Mouse (Mus musculus) CH12.LX (cell line): Measurements from ENCODE around the gene Ybx3. TPM values are rescaled to one million over a fixed set of nuclear protein-coding genes. Genes with fewer than 3 reads are reported as not detected.

Experiments
- DNase-seq: peaks from one replicate; pipeline ENCODE4 v3.0.0-alpha.2; 2013; ENCODE audit errors: extremely low read depth
- H3K27ac ChIP-seq: 2 replicates; pipeline ENCODE4 v1.5.1; 2012; ENCODE audit warnings: low read depth, mild to moderate bottlenecking, control low read depth, moderate library complexity; ENCODE audit not compliant: insufficient read depth
- H3K27me3 ChIP-seq: replicated peaks from 2 replicates; pipeline ENCODE3; 2012; ENCODE audit warnings: inconsistent platforms
- H3K36me3 ChIP-seq, 2 experiments: replicated peaks in 1 of 2; 2 replicates each; pipeline versions ENCODE3 to v1.6.1; 2012; ENCODE audit warnings: inconsistent platforms in 1 of 2, low read length in 1 of 2, mild to moderate bottlenecking in 1 of 2, mixed read lengths in 1 of 2, moderate library complexity in 1 of 2; ENCODE audit not compliant: control insufficient read depth in 1 of 2, insufficient read depth in 1 of 2
- H3K4me1 ChIP-seq, 2 experiments: 2 replicates each; pipeline ENCODE4 v1.6.1; 2012; ENCODE audit warnings: inconsistent platforms in 1 of 2, moderate library complexity in 1 of 2; ENCODE audit not compliant: insufficient read depth in 2 of 2, control insufficient read depth in 1 of 2
- H3K4me2 ChIP-seq: 2 replicates; pipeline ENCODE4 v1.6.1; 2012; ENCODE audit warnings: low read depth, mild to moderate bottlenecking, control low read depth; ENCODE audit not compliant: poor library complexity, insufficient read depth, severe bottlenecking
- H3K4me3 ChIP-seq, 3 experiments: fragments of 150-350 bp in 1 of 3; sonication (generic) in 1 of 3; replicated peaks in 1 of 3; 2 replicates each; pipeline versions ENCODE3 to v1.5.1; 2011 to 2012; ENCODE audit warnings: low read depth in 2 of 3, low read length in 2 of 3, mild to moderate bottlenecking in 2 of 3, moderate library complexity in 2 of 3, control low read depth in 1 of 3, improper control_type of control experiment in 1 of 3, inconsistent platforms in 1 of 3, mixed read lengths in 1 of 3; ENCODE audit not compliant: poor library complexity in 1 of 3
- H3K79me2 ChIP-seq: replicated peaks from 2 replicates; pipeline ENCODE4 v1.6.1; 2012; ENCODE audit warnings: mild to moderate bottlenecking, moderate library complexity; ENCODE audit not compliant: control insufficient read depth, poor library complexity, insufficient read depth, severe bottlenecking; ENCODE audit errors: extremely low read depth
- H3K9ac ChIP-seq: 2 replicates; pipeline ENCODE4 v1.6.1; 2012; ENCODE audit warnings: low read depth, mild to moderate bottlenecking, control low read depth, moderate library complexity; ENCODE audit not compliant: insufficient read depth
- H3K9me3 ChIP-seq: replicated peaks from 2 replicates; pipeline ENCODE3; 2012; ENCODE audit warnings: low read length, inconsistent platforms, mixed read lengths
- CHD2 ChIP-seq: IDR thresholded peaks from 2 replicates; pipeline ENCODE4 v1.6.1; 2011; ENCODE audit warnings: low read length, improper control_type of control experiment
- CTCF ChIP-seq, 2 experiments: IDR thresholded peaks in 1 of 2; conservative IDR thresholded peaks in 1 of 2; 2 replicates each; pipeline ENCODE4 v1.5.1; 2011 to 2012; ENCODE audit warnings: low read depth in 2 of 2, low read length in 2 of 2, improper control_type of control experiment in 1 of 2, inconsistent platforms in 1 of 2, mild to moderate bottlenecking in 1 of 2, moderate library complexity in 1 of 2
- E2F4 ChIP-seq: IDR thresholded peaks from 2 replicates; pipeline ENCODE4 v1.6.1; 2011; ENCODE audit warnings: low read depth, low read length, improper control_type of control experiment; ENCODE audit not compliant: insufficient replicate concordance
- ELF1 ChIP-seq: IDR thresholded peaks from 2 replicates; pipeline ENCODE4 v1.6.1; 2014; ENCODE audit warnings: low read depth, mild to moderate bottlenecking, inconsistent platforms, low read length, improper control_type of control experiment
- EP300 ChIP-seq: IDR thresholded peaks from 2 replicates; pipeline ENCODE4 v1.6.1; 2011; ENCODE audit warnings: low read length, improper control_type of control experiment
- HCFC1 ChIP-seq: IDR thresholded peaks from 2 replicates; pipeline ENCODE4 v1.6.1; 2012; ENCODE audit warnings: low read depth, mild to moderate bottlenecking, inconsistent platforms, low read length, improper control_type of control experiment
- IRF4 ChIP-seq: IDR thresholded peaks from 2 replicates; pipeline ENCODE4 v1.6.1; 2014; ENCODE audit warnings: low read depth, mild to moderate bottlenecking, inconsistent platforms, low read length, improper control_type of control experiment
- KAT2A ChIP-seq: IDR thresholded peaks from 2 replicates; pipeline ENCODE4 v1.6.1; 2012; ENCODE audit warnings: low read length, improper control_type of control experiment, inconsistent platforms; ENCODE audit not compliant: insufficient replicate concordance
- MAX ChIP-seq: IDR thresholded peaks from 2 replicates; pipeline ENCODE4 v1.6.1; 2011; ENCODE audit warnings: low read length, improper control_type of control experiment
- MAZ ChIP-seq: IDR thresholded peaks from 2 replicates; pipeline ENCODE4 v1.6.1; 2012; ENCODE audit warnings: low read depth, mild to moderate bottlenecking, inconsistent platforms, low read length, improper control_type of control experiment, moderate library complexity
- MXI1 ChIP-seq: IDR thresholded peaks from 2 replicates; pipeline ENCODE4 v1.6.1; 2011; ENCODE audit warnings: mild to moderate bottlenecking, low read depth, low read length, improper control_type of control experiment
- MYC ChIP-seq: IDR thresholded peaks from 2 replicates; pipeline ENCODE4 v1.6.1; 2011; ENCODE audit warnings: low read depth, mild to moderate bottlenecking, improper control_type of control experiment, low read length
- RAD21 ChIP-seq: IDR thresholded peaks from 2 replicates; pipeline ENCODE4 v1.6.1; 2011; ENCODE audit warnings: low read depth, mild to moderate bottlenecking, low read length, improper control_type of control experiment, moderate library complexity
- RCOR1 ChIP-seq: conservative IDR thresholded peaks from 2 replicates; pipeline ENCODE4 v1.6.1; 2012; ENCODE audit warnings: low read depth, mild to moderate bottlenecking, inconsistent platforms, low read length, improper control_type of control experiment
- SMC3 ChIP-seq: IDR thresholded peaks from 2 replicates; pipeline ENCODE4 v1.6.1; 2011; ENCODE audit warnings: low read depth, low read length, improper control_type of control experiment
- USF1 ChIP-seq: IDR thresholded peaks from 2 replicates; pipeline ENCODE4 v1.6.1; 2014; ENCODE audit warnings: low read depth, mild to moderate bottlenecking, inconsistent platforms, low read length, improper control_type of control experiment
- USF2 ChIP-seq: conservative IDR thresholded peaks from 2 replicates; pipeline ENCODE4 v1.6.1; 2011; ENCODE audit warnings: low read depth, low read length, improper control_type of control experiment
- ZC3H11A ChIP-seq: IDR thresholded peaks from 2 replicates; pipeline ENCODE4 v1.6.1; 2012; ENCODE audit warnings: low read depth, mild to moderate bottlenecking, inconsistent platforms, low read length, improper control_type of control experiment
- ZNF384 ChIP-seq: IDR thresholded peaks from 2 replicates; pipeline ENCODE4 v1.6.1; 2012; ENCODE audit warnings: low read depth, low read length, improper control_type of control experiment, inconsistent platforms
- dilution Hi-C: fragments of 300-500 bp; cut with MboI; formaldehyde crosslinking; loops from 2 replicates; pipeline ENCODE4 v1.14.3; 2020; ENCODE audit warnings: low sequenced_read_pairs; ENCODE audit not compliant: extremely low pct_unique_long_range_greater_than_20kb, extremely low pct_ligation_motif_present
- in situ Hi-C: fragments of 300-500 bp; cut with MboI; formaldehyde crosslinking; loops from 3 replicates; pipeline ENCODE4 v1.14.3; 2019; ENCODE audit warnings: low sequenced_read_pairs, low pct_ligation_motif_present, low pct_unique_long_range_greater_than_20kb, mixed read lengths
- polyA plus RNA-seq: library from polyadenylated mRNA; unstranded; fragments of >175 nt; gene quantifications from 2 replicates; pipeline ENCODE4 v1.2.1, GENCODE M21; 2012; ENCODE audit warnings: low read depth; ENCODE audit not compliant: insufficient read length
- total RNA-seq, 2 experiments: library from RNA; depleted of rRNA; stranded (reverse); fragments of 300-350 nt in 1 of 2; fragments of >200 nt in 1 of 2; gene quantifications; 2 replicates each; pipeline ENCODE4 v1.2.3; 2012 to 2014

Ybx3 gene
- total and polyA plus RNA-seq, 3 experiments: 391 to 620 (median 410) TPM

DNA sequence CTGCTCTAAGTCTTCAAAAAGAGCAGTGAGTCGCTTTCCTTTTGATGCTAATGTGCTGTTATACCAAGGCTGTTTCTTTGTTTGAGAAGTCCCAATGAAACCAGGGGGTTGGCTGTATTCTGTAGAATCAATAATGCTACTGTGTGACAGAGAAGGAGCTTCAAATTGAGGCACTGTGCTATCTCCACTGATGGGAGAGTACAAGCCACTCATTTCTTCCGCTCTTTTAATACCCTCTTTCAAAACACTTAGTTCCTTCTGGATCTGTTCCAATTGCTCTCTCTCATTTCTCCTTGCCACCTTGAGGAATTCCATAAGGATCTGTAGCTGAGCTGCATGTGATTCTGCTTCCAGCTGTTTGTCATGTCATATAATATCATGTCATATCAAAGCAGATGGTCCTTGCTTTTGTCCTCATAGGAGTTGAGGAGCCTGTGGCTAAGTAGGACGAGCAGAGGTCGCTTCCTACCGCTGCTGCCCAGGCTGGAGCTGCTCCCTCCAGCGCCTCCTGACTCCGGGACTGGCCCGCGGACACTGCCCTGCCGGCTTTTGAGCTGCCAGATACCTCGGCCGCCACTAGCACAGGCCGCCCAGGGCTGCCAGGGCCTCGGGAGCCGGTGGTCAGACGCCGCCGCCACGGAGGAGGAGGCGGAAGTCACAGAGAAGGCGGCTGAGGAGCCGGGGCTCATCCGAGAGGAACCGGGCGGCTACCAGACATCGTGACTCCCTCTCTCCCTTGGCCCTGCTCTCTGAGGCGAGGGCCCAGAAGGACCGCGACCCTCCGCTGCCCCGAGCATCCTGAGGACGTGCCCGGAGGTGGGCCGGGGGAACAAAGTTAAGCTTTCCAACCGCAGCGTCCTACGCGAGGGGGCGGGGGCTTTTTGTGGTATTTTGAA, 45.1 kb upstream of the Ybx3 start:
- Histone ChIP-seq H3K27ac (no peak overlapping the region), H3K79me2 (no peaks in the 10 kb centered on the region), H3K4me1 (no peaks in the 10 kb centered on the region), H3K9me3 (no peaks in the 10 kb centered on the region), H3K27me3 (peaks cover 40% of the 10 kb centered on the region), H3K9ac (no peak overlapping the region), H3K4me2 (no peak overlapping the region), H3K36me3 (no peaks in the 10 kb centered on the region), H3K4me3 (no peak overlapping the region)
- no peak for DNase-seq
- dilution Hi-C loops: no loop called here
- in situ Hi-C loops: no loop called here
- no peak for TF ChIP-seq RCOR1
- no peak for TF ChIP-seq MAZ
- no peak for TF ChIP-seq CHD2
- no peak for TF ChIP-seq KAT2A
- TF ChIP-seq ELF1: no peak
- no peak for TF ChIP-seq RAD21
- no peak for TF ChIP-seq USF2
- no peak for TF ChIP-seq MYC
- no peak for TF ChIP-seq ZNF384
- TF ChIP-seq, all 38 proteins: peak for 0

DNA sequence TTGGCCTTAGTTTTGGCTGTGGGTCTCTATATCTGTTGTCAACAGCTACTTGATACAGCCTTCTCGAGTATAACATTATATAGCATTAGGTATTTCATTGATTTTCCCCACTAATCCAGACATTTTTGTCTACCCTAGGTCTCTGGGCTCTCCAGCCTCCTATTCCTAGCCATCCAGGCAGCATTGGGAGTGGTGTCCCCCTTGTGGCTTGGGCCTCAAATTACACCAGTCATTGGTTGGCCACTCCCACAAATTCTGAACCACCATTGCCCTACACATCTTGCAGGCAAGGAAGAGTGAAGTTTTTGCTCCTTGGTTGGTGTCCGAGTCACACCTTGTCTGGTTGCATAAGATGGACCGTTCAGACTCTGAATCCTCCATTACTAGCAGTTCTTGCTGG, 33.3 kb upstream of the Ybx3 start:
- Histone ChIP-seq H3K27ac (no peak overlapping the region), H3K79me2 (no peaks in the 10 kb centered on the region), H3K36me3 (no peaks in the 10 kb centered on the region), H3K4me3 (no peak overlapping the region), H3K9ac (no peak overlapping the region), H3K4me2 (no peak overlapping the region), H3K27me3 (peaks cover 8% of the 10 kb centered on the region), H3K9me3 (no peaks in the 10 kb centered on the region), H3K4me1 (no peaks in the 10 kb centered on the region; a peak in 1 of 4 replicates)
- in situ Hi-C loops (no loop called here), dilution Hi-C loops (no loop called here)
- no peak for TF ChIP-seq MXI1
- TF ChIP-seq IRF4: 0 out of 2 replicates have a peak, but pooled peaks have one; percentile 7
- peak; percentile 49 for TF ChIP-seq SMC3
- no peak for TF ChIP-seq HCFC1
- no peak for TF ChIP-seq ZC3H11A
- no peak for TF ChIP-seq EP300
- peak; percentile 49 to 72; a peak in 3 of 4 replicates for TF ChIP-seq CTCF (conservative IDR thresholded peaks at IDR 0.05 in 1 of 2, IDR thresholded peaks at IDR 0.05 in 1 of 2; ENCODE audit: low read depth in 2 of 2, low read length in 2 of 2)
- TF ChIP-seq ELF1: no peak
- no peak for TF ChIP-seq MAX
- TF ChIP-seq E2F4: no peak
- TF ChIP-seq RAD21: peak; percentile 57
- TF ChIP-seq ZNF384: no peak
- no peak for TF ChIP-seq USF1
- DNase-seq: peak; percentile 45
